Mouse (Mus musculus) lung, adult 2 months (tissue): ENCODE measurements around the gene E2f6. TPM values are rescaled to one million over a fixed set of nuclear protein-coding genes. Genes with fewer than 3 reads are reported as not detected.

Experiments used
- DNase-seq: peaks from one replicate; pipeline ENCODE4 v3.0.0; 2022
- H3K4me1 ChIP-seq: fragments of 200-500 bp; 2 replicates; pipeline ENCODE4 v1.6.1; 2011; ENCODE audit warnings: low read length; ENCODE audit not compliant: control insufficient read depth, insufficient read depth
- H3K4me3 ChIP-seq: fragments of 200-500 bp; replicated peaks from 2 replicates; pipeline ENCODE3; 2011; ENCODE audit warnings: low read depth, mild to moderate bottlenecking, control low read depth, low read length; ENCODE audit errors: extremely low read depth
- CTCF ChIP-seq: fragments of 200-500 bp; IDR thresholded peaks from 2 replicates; pipeline ENCODE4 v1.5.1; 2011; ENCODE audit warnings: mild to moderate bottlenecking, low read length, control low read depth; ENCODE audit not compliant: insufficient read depth
- POLR2A ChIP-seq: fragments of 200-500 bp; IDR thresholded peaks from 2 replicates; pipeline ENCODE4 v1.6.1; 2011; ENCODE audit warnings: low read depth, mild to moderate bottlenecking, control low read depth, low read length, borderline replicate concordance; ENCODE audit errors: extremely low read depth
- WGBS: fragments of 180-500 bp; shearing (Covaris S2); methylation state at CpG from one replicate; pipeline ENCODE4 v1.1.7; 2018; 5-methylcytosine and 5-hydroxymethylcytosine counted together
- polyA plus RNA-seq: library from polyadenylated mRNA; depleted of rRNA; stranded (reverse); fragments of >200 nt; gene quantifications from 2 replicates; pipeline ENCODE4 v1.2.3, GENCODE M21; 2012

The E2f6 gene
- polyA plus RNA-seq, 1 experiment, result 15.1 TPM

- no peak for DNase-seq
- TF ChIP-seq CTCF (no peak), POLR2A (no peak)
- H3K4me1 ChIP-seq, result peaks cover 5% of the 10 kb centered on the region; the same call in 1 of the 2 replicates
- H3K4me3 ChIP-seq, result no peak overlapping the region
- 70% methylated on average over 5 of the region's 5 CpGs for WGBS
Measured at GRCm38 (mm10) chr12:16778523-16778922, 32.2 kb upstream of the E2f6 start.

GRCm38 (mm10) chr12:16779165-16779564 lies 31.6 kb upstream of the E2f6 start:
- WGBS, result 82% methylated on average over 2 of the region's 2 CpGs
- DNase-seq, result no peak
- TF ChIP-seq POLR2A (no peak), CTCF (no peak)
- Histone ChIP-seq H3K4me3 (no peak overlapping the region), H3K4me1 (peaks cover 5% of the 10 kb centered on the region; the same call in 1 of the 2 replicates)

- DNase-seq, result no peak
- WGBS, result 84% methylated on average over 3 of the region's 3 CpGs
- Histone ChIP-seq H3K4me1 (peaks cover 2% of the 10 kb centered on the region; the same call in 1 of the 2 replicates), H3K4me3 (no peak overlapping the region)
- TF ChIP-seq CTCF, result no peak
- no peak for TF ChIP-seq POLR2A
Measured at GRCm38 (mm10) chr12:16780320-16780719, 30.4 kb upstream of the E2f6 start.

- no peaks in the 10 kb centered on the region for H3K4me1 ChIP-seq
- H3K4me3 ChIP-seq, result no peak overlapping the region
- 80% methylated on average over 14 of the region's 14 CpGs for WGBS
- no peak for TF ChIP-seq CTCF
- no peak for TF ChIP-seq POLR2A
- no peak for DNase-seq
Measured at GRCm38 (mm10) chr12:16781034-16781746, 29.6 kb upstream of the E2f6 start.

GRCm38 (mm10) chr12:16788600-16788999 lies 22.2 kb upstream of the E2f6 start:
- DNase-seq, result no peak
- WGBS, result 53% methylated on average over 2 of the region's 2 CpGs
- TF ChIP-seq POLR2A (no peak), CTCF (no peak)
- H3K4me3 ChIP-seq, result no peak overlapping the region
- no peaks in the 10 kb centered on the region for H3K4me1 ChIP-seq

GRCm38 (mm10) chr12:16789199-16789598 lies 21.6 kb upstream of the E2f6 start:
- Histone ChIP-seq H3K4me3 (no peak overlapping the region), H3K4me1 (no peaks in the 10 kb centered on the region)
- 70% methylated on average over 1 of the region's 1 CpGs for WGBS
- TF ChIP-seq CTCF (no peak), POLR2A (no peak)
- no peak for DNase-seq

GRCm38 (mm10) chr12:16789756-16790155 lies 21.0 kb upstream of the E2f6 start:
- H3K4me1 ChIP-seq, result no peaks in the 10 kb centered on the region
- no peak overlapping the region for H3K4me3 ChIP-seq
- no peak for DNase-seq
- 56% methylated on average over 4 of the region's 4 CpGs for WGBS
- no peak for TF ChIP-seq CTCF
- no peak for TF ChIP-seq POLR2A

- 59% methylated on average over 4 of the region's 4 CpGs for WGBS
Measured at GRCm38 (mm10) chr12:16790456-16790855, 20.3 kb upstream of the E2f6 start.

GRCm38 (mm10) chr12:16793371-16793770 lies 17.4 kb upstream of the E2f6 start:
- 86% methylated on average over 4 of the region's 4 CpGs for WGBS
- Histone ChIP-seq H3K4me3 (no peak overlapping the region), H3K4me1 (no peaks in the 10 kb centered on the region)
- DNase-seq, result no peak
- no peak for TF ChIP-seq POLR2A
- no peak for TF ChIP-seq CTCF

More at GRCm38 (mm10) chr12:16790456-16790855, 20.3 kb upstream of the E2f6 start:
- DNase-seq, result no peak
- H3K4me3 ChIP-seq, result no peak overlapping the region
- H3K4me1 ChIP-seq, result no peaks in the 10 kb centered on the region
- TF ChIP-seq CTCF, result no peak
- no peak for TF ChIP-seq POLR2A

GRCm38 (mm10) chr12:16795781-16796180 lies 15.0 kb upstream of the E2f6 start:
- H3K4me3 ChIP-seq, result no peak overlapping the region
- DNase-seq, result no peak
- H3K4me1 ChIP-seq, result no peaks in the 10 kb centered on the region
- TF ChIP-seq POLR2A (no peak), CTCF (no peak)
- 86% methylated on average over 3 of the region's 3 CpGs for WGBS
